Mouse (Mus musculus): ENCODE results near the gene Defb21. TPM values are rescaled to one million over a fixed set of nuclear protein-coding genes. Genes with fewer than 3 reads are reported as not detected.
A peak's percentile ranks its signal among the peaks of the same experiment; 100 is the strongest.

Gene Defb21
- polyA plus RNA-seq, 1 experiment: not detected

GRCm38 (mm10) chr2:152573484-152573883, 940 bp downstream of the Defb21 start:
- WGBS: 94% methylated on average over 8 of the region's 8 CpGs
- TF ChIP-seq CTCF (IDR thresholded peaks at IDR 0.05; ENCODE audit: borderline replicate concordance, control insufficient read depth, extremely low read depth, insufficient read depth, low read length, poor library complexity): no peak
- TF ChIP-seq POLR2A (IDR thresholded peaks at IDR 0.05; ENCODE audit: control insufficient read depth, extremely low read depth, insufficient read depth, low read length, poor library complexity): no peak
- H3K36me3 ChIP-seq (ENCODE audit: control insufficient read depth, insufficient read depth, low read length): no peaks in the 10 kb centered on the region
- no peak overlapping the region for H3K4me3 ChIP-seq (ENCODE audit: control insufficient read depth, insufficient read depth, low read length)
- H3K27ac ChIP-seq (ENCODE audit: control insufficient read depth, insufficient read depth, low read length): no peak overlapping the region
- no peaks in the 10 kb centered on the region for H3K27me3 ChIP-seq (ENCODE audit: control insufficient read depth, insufficient read depth, low read length)
- H3K4me1 ChIP-seq (replicated peaks; ENCODE audit: control insufficient read depth, insufficient read depth, low read length): no peaks in the 10 kb centered on the region
- no peak for DNase-seq

DNA sequence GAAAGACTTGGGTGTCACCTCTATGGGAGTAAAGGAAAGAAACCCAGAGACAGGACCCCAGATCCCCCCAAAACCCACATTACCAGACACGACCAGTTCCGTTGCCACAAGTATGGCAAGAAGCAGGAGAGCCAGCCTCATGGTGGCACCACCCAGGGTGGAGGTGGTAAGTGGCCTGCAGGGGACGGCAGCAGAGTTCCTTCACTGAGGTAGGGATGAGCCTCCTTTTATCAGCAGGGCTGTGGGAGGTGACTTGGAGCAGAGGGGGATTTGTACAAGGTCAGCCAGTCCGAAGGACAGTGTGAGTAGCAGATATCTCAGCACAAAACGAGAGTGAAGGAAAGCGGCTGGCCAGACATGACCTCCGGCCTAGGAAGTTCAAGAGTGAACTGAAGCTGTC, 7.6 kb downstream of the Defb21 start, which contains the start of gene Defb19:
Gene Defb19 (minus strand): TSS at position 206 of the 400 bp plus-strand sequence.
- TF ChIP-seq POLR2A (IDR thresholded peaks at IDR 0.05; ENCODE audit: control insufficient read depth, extremely low read depth, insufficient read depth, low read length, poor library complexity) (no peak), CTCF (IDR thresholded peaks at IDR 0.05; ENCODE audit: borderline replicate concordance, control insufficient read depth, extremely low read depth, insufficient read depth, low read length, poor library complexity) (no peak)
- Histone ChIP-seq H3K4me3 (ENCODE audit: control insufficient read depth, insufficient read depth, low read length) (no peak within 1 kb of the TSS), H3K36me3 (ENCODE audit: control insufficient read depth, insufficient read depth, low read length) (no peaks in the 10 kb centered on the region), H3K27me3 (ENCODE audit: control insufficient read depth, insufficient read depth, low read length) (no peaks in the 10 kb centered on the region), H3K27ac (ENCODE audit: control insufficient read depth, insufficient read depth, low read length) (no peak within 1 kb of the TSS), H3K4me1 (replicated peaks; ENCODE audit: control insufficient read depth, insufficient read depth, low read length) (no peaks in the 10 kb centered on the region)
- no peak for DNase-seq
- WGBS: 87% methylated on average over 7 of the region's 7 CpGs

GRCm38 (mm10) chr2:152580612-152581011, 8.1 kb downstream of the Defb21 start:
- H3K4me1 ChIP-seq (replicated peaks; ENCODE audit: control insufficient read depth, insufficient read depth, low read length): no peaks in the 10 kb centered on the region
- no peak for TF ChIP-seq CTCF (IDR thresholded peaks at IDR 0.05; ENCODE audit: borderline replicate concordance, control insufficient read depth, extremely low read depth, insufficient read depth, low read length, poor library complexity)
- TF ChIP-seq POLR2A (IDR thresholded peaks at IDR 0.05; ENCODE audit: control insufficient read depth, extremely low read depth, insufficient read depth, low read length, poor library complexity): no peak
- H3K4me3 ChIP-seq (ENCODE audit: control insufficient read depth, insufficient read depth, low read length): no peak overlapping the region
- H3K27me3 ChIP-seq (ENCODE audit: control insufficient read depth, insufficient read depth, low read length): no peaks in the 10 kb centered on the region
- H3K36me3 ChIP-seq (ENCODE audit: control insufficient read depth, insufficient read depth, low read length): no peaks in the 10 kb centered on the region
- no peak overlapping the region for H3K27ac ChIP-seq (ENCODE audit: control insufficient read depth, insufficient read depth, low read length)
- 91% methylated on average over 11 of the region's 11 CpGs for WGBS
- DNase-seq: no peak

DNA sequence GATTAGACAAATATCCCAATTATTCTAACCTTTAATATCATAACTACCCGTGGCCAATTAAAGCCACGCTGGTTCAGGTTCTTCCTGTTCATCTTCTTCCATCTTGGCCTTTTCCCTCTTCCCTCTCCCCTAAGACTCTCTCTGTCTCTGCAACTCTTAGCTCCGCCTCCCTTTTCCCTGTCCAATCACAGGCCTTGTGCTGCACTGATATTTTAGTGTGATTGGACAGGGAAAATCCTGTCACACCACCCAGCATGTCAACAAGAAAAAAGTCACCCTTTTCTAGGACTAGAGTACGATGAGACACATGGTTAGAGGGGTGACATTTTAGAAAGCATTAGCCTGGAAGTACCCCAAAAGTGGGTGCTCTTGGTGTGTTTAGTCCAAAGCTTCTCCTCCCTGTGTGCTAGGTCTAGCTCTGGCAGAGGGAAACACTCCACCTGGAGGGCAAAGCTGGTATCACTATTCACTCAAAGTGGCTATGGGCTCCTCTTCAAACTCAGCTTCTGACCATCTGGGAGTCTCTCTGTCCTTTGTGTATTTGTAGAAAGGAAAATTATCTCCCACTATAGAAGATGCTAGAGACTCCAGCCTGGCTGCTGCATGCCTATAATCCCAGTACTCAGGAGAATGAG, 14.5 kb downstream of the Defb21 start:
- H3K4me1 ChIP-seq (replicated peaks; ENCODE audit: control insufficient read depth, insufficient read depth, low read length): no peaks in the 10 kb centered on the region
- no peaks in the 10 kb centered on the region for H3K27me3 ChIP-seq (ENCODE audit: control insufficient read depth, insufficient read depth, low read length)
- TF ChIP-seq POLR2A (IDR thresholded peaks at IDR 0.05; ENCODE audit: control insufficient read depth, extremely low read depth, insufficient read depth, low read length, poor library complexity) (no peak), CTCF (IDR thresholded peaks at IDR 0.05; ENCODE audit: borderline replicate concordance, control insufficient read depth, extremely low read depth, insufficient read depth, low read length, poor library complexity) (no peak)
- H3K36me3 ChIP-seq (ENCODE audit: control insufficient read depth, insufficient read depth, low read length): no peaks in the 10 kb centered on the region
- peak; percentile 17 for DNase-seq
- 79% methylated on average over 4 of the region's 4 CpGs for WGBS
- no peak overlapping the region for H3K4me3 ChIP-seq (ENCODE audit: control insufficient read depth, insufficient read depth, low read length)
- H3K27ac ChIP-seq (ENCODE audit: control insufficient read depth, insufficient read depth, low read length): no peak overlapping the region

- no peak overlapping the region for H3K27ac ChIP-seq (ENCODE audit: control insufficient read depth, insufficient read depth, low read length)
- no peaks in the 10 kb centered on the region for H3K36me3 ChIP-seq (ENCODE audit: control insufficient read depth, insufficient read depth, low read length)
- 68% methylated on average over 2 of the region's 2 CpGs for WGBS
- H3K27me3 ChIP-seq (ENCODE audit: control insufficient read depth, insufficient read depth, low read length): no peaks in the 10 kb centered on the region
- DNase-seq: no peak
- no peak for TF ChIP-seq POLR2A (IDR thresholded peaks at IDR 0.05; ENCODE audit: control insufficient read depth, extremely low read depth, insufficient read depth, low read length, poor library complexity)
- no peak for TF ChIP-seq CTCF (IDR thresholded peaks at IDR 0.05; ENCODE audit: borderline replicate concordance, control insufficient read depth, extremely low read depth, insufficient read depth, low read length, poor library complexity)
- H3K4me3 ChIP-seq (ENCODE audit: control insufficient read depth, insufficient read depth, low read length): no peak overlapping the region
- no peaks in the 10 kb centered on the region for H3K4me1 ChIP-seq (replicated peaks; ENCODE audit: control insufficient read depth, insufficient read depth, low read length)
Observed at GRCm38 (mm10) chr2:152588450-152588849, 15.9 kb downstream of the Defb21 start.

- Histone ChIP-seq H3K27ac (ENCODE audit: control insufficient read depth, insufficient read depth, low read length) (no peak overlapping the region), H3K4me3 (ENCODE audit: control insufficient read depth, insufficient read depth, low read length) (no peak overlapping the region), H3K27me3 (ENCODE audit: control insufficient read depth, insufficient read depth, low read length) (no peaks in the 10 kb centered on the region), H3K4me1 (replicated peaks; ENCODE audit: control insufficient read depth, insufficient read depth, low read length) (no peaks in the 10 kb centered on the region), H3K36me3 (ENCODE audit: control insufficient read depth, insufficient read depth, low read length) (no peaks in the 10 kb centered on the region)
- 76% methylated on average over 6 of the region's 6 CpGs for WGBS
- no peak for TF ChIP-seq POLR2A (IDR thresholded peaks at IDR 0.05; ENCODE audit: control insufficient read depth, extremely low read depth, insufficient read depth, low read length, poor library complexity)
- no peak for DNase-seq
Observed at GRCm38 (mm10) chr2:152589021-152589420, 16.5 kb downstream of the Defb21 start.

DNA sequence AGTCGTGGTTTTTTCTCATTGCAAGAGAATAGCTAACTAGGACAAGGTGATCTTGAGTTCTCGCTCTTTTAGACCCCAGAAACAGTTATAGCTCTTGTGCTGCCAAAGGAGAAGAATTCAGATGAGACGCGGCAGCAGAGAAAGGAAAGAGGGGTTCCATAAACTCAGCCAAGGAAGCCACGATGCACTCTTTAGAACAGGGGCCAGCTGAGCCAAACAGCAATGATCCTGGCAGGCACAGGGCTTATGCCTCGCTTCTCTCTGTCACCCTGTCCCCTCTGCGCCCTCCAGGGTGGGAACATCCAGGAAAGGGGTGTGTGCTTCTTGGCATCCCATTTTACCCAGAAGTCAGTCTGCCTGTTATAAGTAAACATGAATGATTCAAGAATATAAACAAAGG, 26.8 kb downstream of the Defb21 start, which contains the start of gene Defb45:
Gene Defb45 (minus strand): TSS at position 101 of the 400 bp plus-strand sequence.
- no peak for TF ChIP-seq CTCF (IDR thresholded peaks at IDR 0.05; ENCODE audit: borderline replicate concordance, control insufficient read depth, extremely low read depth, insufficient read depth, low read length, poor library complexity)
- TF ChIP-seq POLR2A (IDR thresholded peaks at IDR 0.05; ENCODE audit: control insufficient read depth, extremely low read depth, insufficient read depth, low read length, poor library complexity): no peak
- Histone ChIP-seq H3K4me3 (ENCODE audit: control insufficient read depth, insufficient read depth, low read length) (no peak within 1 kb of the TSS), H3K27me3 (ENCODE audit: control insufficient read depth, insufficient read depth, low read length) (no peaks in the 10 kb centered on the region), H3K4me1 (replicated peaks; ENCODE audit: control insufficient read depth, insufficient read depth, low read length) (no peaks in the 10 kb centered on the region), H3K27ac (ENCODE audit: control insufficient read depth, insufficient read depth, low read length) (no peak within 1 kb of the TSS), H3K36me3 (ENCODE audit: control insufficient read depth, insufficient read depth, low read length) (no peaks in the 10 kb centered on the region)
- WGBS: 67% methylated on average over 7 of the region's 7 CpGs
- no peak for DNase-seq

Data from thymus, adult 2 months (tissue).